Comparison of ENCODE assay signal across 7 mouse cellular contexts in genomic region chrX:169989691-169990631, GRCm38 (mm10). TPM values are rescaled to one million over a fixed set of nuclear protein-coding genes. Genes with fewer than 3 reads are reported as not detected.
DNase-seq lines count a peak whose midpoint lies in the region; ATAC-seq and TF ChIP-seq lines count a peak whose summit lies in the region.
"Not testable (repeated sequence)": the region's sequence is repeated elsewhere in the genome, so short reads cannot be mapped to it uniquely, and the experiment has no call there.

No protein-coding gene starts in this region.

- WGBS in kidney, adult 2 months, result 87% methylated on average over 56 of the region's 56 CpGs
- 78% methylated on average over 56 of the region's 56 CpGs for WGBS in midbrain, embryonic 11.5 days

- H3K9ac ChIP-seq in midbrain, embryonic 11.5 days (ENCODE audit: low read length), result not testable (repeated sequence)

- TF ChIP-seq CTCF in kidney, adult 2 months (conservative IDR thresholded peaks at IDR 0.05; ENCODE audit: insufficient read depth, insufficient read length, low read depth, low read length), result not testable (repeated sequence)

- DNase-seq in adrenal gland, adult 2 months, result peak; percentile 76
- DNase-seq in gastrocnemius, postnatal 36 days, result peak; percentile 64 to 73
- DNase-seq in kidney, adult 2 months, result peak; percentile 83
- peak; percentile 87 to 90 for DNase-seq in left cerebral cortex, postnatal 36 days (ENCODE audit: low spot score in 2 of 2)
- peak; percentile 89 for DNase-seq in midbrain, embryonic 11.5 days (ENCODE audit: low spot score, missing footprints)
- DNase-seq in spleen, adult 12 weeks (ENCODE audit: low spot score), result peak; percentile 69

- H3K9me3 ChIP-seq in midbrain, embryonic 11.5 days (ENCODE audit: control insufficient read depth, low read length), result peaks cover 39% of the 10 kb centered on the region

- not testable (repeated sequence) for H3K4me3 ChIP-seq in kidney, adult 2 months (ENCODE audit: insufficient read depth, low read depth, low read length); midbrain, embryonic 11.5 days (ENCODE audit: low read depth, low read length)

- peaks cover 11% of the 10 kb centered on the region; the same call in 1 of the 2 replicates for H3K36me3 ChIP-seq in kidney, adult 2 months (ENCODE audit: control insufficient read depth, insufficient read depth, low read length)
- H3K36me3 ChIP-seq in midbrain, embryonic 11.5 days (ENCODE audit: control insufficient read depth, insufficient read depth, low read length), result peaks cover 38% of the 10 kb centered on the region

- intact Hi-C loops in gastrocnemius, postnatal 36 days (cut with DNase I), result not testable (repeated sequence)
- intact Hi-C loops in left cerebral cortex, postnatal 36 days (cut with DNase I), result loop anchor here (5.0 kb wide), 1 partner anchor 668 kb away; the partner anchor contains the start of gene Hccs

- peak; percentile 13 for ATAC-seq in common myeloid progenitor, adult 5-6 weeks (replicated peaks; ENCODE audit: low read depth, poor library complexity, severe bottlenecking)
- ATAC-seq in midbrain, embryonic 11.5 days (ENCODE audit: low FRiP score), result not testable (repeated sequence)

- H3K27ac ChIP-seq in kidney, adult 2 months (ENCODE audit: insufficient read depth, low read depth, low read length); midbrain, embryonic 11.5 days (ENCODE audit: low read depth, low read length): not testable (repeated sequence)

- not testable (repeated sequence) for H3K4me2 ChIP-seq in midbrain, embryonic 11.5 days

- TF ChIP-seq POLR2A in kidney, adult 2 months (IDR thresholded peaks at IDR 0.05; ENCODE audit: low read depth, low read length), result not testable (repeated sequence)

- H3K27me3 ChIP-seq in kidney, adult 2 months (replicated peaks; ENCODE audit: control insufficient read depth, insufficient read depth, low read length); midbrain, embryonic 11.5 days (ENCODE audit: control insufficient read depth, insufficient read depth, low read length): not testable (repeated sequence)

- H3K4me1 ChIP-seq in kidney, adult 2 months (ENCODE audit: control insufficient read depth, insufficient read depth, low read length); midbrain, embryonic 11.5 days (ENCODE audit: control insufficient read depth, insufficient read depth, low read length): not testable (repeated sequence)

RNA-seq across cellular contexts. Expression of gene Gm21887, which starts 19.5 kb away (rescaled TPM):
- total RNA-seq in adrenal gland, adult 2 months (2021), result 100 to 1,000 TPM in 1 of 2 experiments, 10 to 100 TPM in 1; 67.4 to 241 TPM
- 957 and 2,016 TPM in 2 replicates for polyA plus RNA-seq in adrenal gland, adult 2 months (2012; rRNA removed)
- total RNA-seq in common myeloid progenitor, adult 5-6 weeks (2017), result 108 and 116 TPM in 2 replicates
- total RNA-seq in gastrocnemius, postnatal 36 days (2021), result 10 to 100 TPM; 26.2 to 44.5 TPM
- polyA plus RNA-seq in kidney, adult 2 months (2012; rRNA removed), result 108 and 184 TPM in 2 replicates
- 100 to 1,000 TPM; 169 to 228 TPM for total RNA-seq in left cerebral cortex, postnatal 36 days (2021)
- 177 and 189 TPM in 2 replicates for polyA plus RNA-seq in midbrain, embryonic 11.5 days (2014; fragmentation: Nextera tagmentation; extraction: Ambion mirVana)
